Mouse (Mus musculus) left cerebral cortex, adult 11 months (tissue): ENCODE data around the gene Ddx39b.
A peak's percentile ranks its signal among the peaks of the same experiment; 100 is the strongest.
"Not testable (repeated sequence)": the region's sequence is repeated elsewhere in the genome, so short reads cannot be mapped to it uniquely, and the experiment has no call there.

ENCODE experiments used
- DNase-seq: peaks from one replicate; pipeline ENCODE4 v3.0.0; 2022; ENCODE audit warnings: low spot score

Ddx39b gene

GRCm38 (mm10) chr17:35219601-35220041, 21.9 kb upstream of the Ddx39b start:
- DNase-seq, result no peak

- no peak for DNase-seq
These were observed 21.2 kb upstream of the Ddx39b start, which contains the start of gene Gm16181 for GRCm38 (mm10) chr17:35220156-35220952. Gene Gm16181, plus strand, starts transcription at chr17:35220834.

GRCm38 (mm10) chr17:35222299-35222698, 19.2 kb upstream of the Ddx39b start:
- DNase-seq, result no peak

- DNase-seq, result no peak
These were observed 16.9 kb upstream of the Ddx39b start for GRCm38 (mm10) chr17:35224641-35225040.

- DNase-seq, result no peak
These were observed 16.1 kb upstream of the Ddx39b start for GRCm38 (mm10) chr17:35225456-35225855.

GRCm38 (mm10) chr17:35226561-35227046, 14.9 kb upstream of the Ddx39b start:
- no peak for DNase-seq

GRCm38 (mm10) chr17:35231022-35231421, 10.5 kb upstream of the Ddx39b start:
- DNase-seq, result no peak

- DNase-seq, result no peak
These were observed 9.5 kb upstream of the Ddx39b start for GRCm38 (mm10) chr17:35232043-35232442.

GRCm38 (mm10) chr17:35232659-35233058, 8.9 kb upstream of the Ddx39b start:
- no peak for DNase-seq

- no peak for DNase-seq
These were observed 8.2 kb upstream of the Ddx39b start, which contains the start of gene Atp6v1g2 for GRCm38 (mm10) chr17:35233114-35233980. Gene Atp6v1g2, plus strand, starts transcription at chr17:35233660.

- DNase-seq, result not testable (repeated sequence)
These were observed 7.5 kb upstream of the Ddx39b start for GRCm38 (mm10) chr17:35234090-35234489.

- DNase-seq, result no peak
These were observed 6.6 kb upstream of the Ddx39b start for GRCm38 (mm10) chr17:35234903-35235302.

- peak; percentile 86 for DNase-seq
These were observed 5.7 kb upstream of the Ddx39b start, which contains the start of gene Nfkbil1 for GRCm38 (mm10) chr17:35235614-35236389. Gene Nfkbil1, minus strand, starts transcription at chr17:35235792.

- peak; percentile 93 for DNase-seq
These were observed 5.2 kb upstream of the Ddx39b start for GRCm38 (mm10) chr17:35236390-35236746.

- no peak for DNase-seq
These were observed 4.5 kb upstream of the Ddx39b start for GRCm38 (mm10) chr17:35236996-35237395.

GRCm38 (mm10) chr17:35237504-35237903, 4.0 kb upstream of the Ddx39b start:
- no peak for DNase-seq

- no peak for DNase-seq
These were observed 1.8 kb upstream of the Ddx39b start for GRCm38 (mm10) chr17:35239700-35240099.

- DNase-seq, result no peak
These were observed 902 bp upstream of the Ddx39b start for GRCm38 (mm10) chr17:35240384-35241304.

GRCm38 (mm10) chr17:35242015-35242941, 732 bp downstream of the Ddx39b start:
- no peak for DNase-seq

- no peak for DNase-seq
These were observed 1.5 kb downstream of the Ddx39b start for GRCm38 (mm10) chr17:35243086-35243485.
